ENCODE assay signal across 10 mouse cellular contexts in the genomic region with DNA sequence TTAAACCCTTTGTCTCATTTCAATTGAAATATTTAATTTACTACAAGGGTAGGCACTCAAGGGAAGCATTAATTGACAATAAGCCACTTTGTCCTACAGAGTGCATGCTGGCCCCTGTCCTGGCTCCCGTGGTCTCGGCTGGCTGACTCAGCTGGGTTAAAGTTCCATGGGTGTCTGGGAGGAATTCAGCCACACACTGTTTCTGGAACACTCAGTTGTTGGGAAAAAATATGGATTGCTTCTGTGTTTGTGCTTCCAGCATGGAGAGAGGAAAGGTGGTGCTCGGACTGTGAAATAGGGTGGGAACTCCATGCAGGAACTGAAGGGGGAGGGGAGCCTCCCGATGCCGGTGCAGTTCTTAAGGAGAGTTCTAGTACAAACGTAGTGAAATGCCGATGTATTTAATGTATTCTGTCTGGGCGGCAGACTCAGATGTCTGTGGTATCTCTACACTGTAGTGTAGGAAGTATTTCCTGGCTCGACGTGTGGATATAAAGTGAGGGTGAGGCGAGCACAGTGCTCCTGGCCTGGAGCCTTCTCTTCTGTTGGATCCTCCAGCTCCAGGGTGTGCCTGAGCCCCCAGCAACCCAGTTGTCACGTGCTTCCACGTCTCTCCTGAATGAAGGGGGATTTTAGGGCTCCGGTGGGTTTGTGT.
A peak's percentile ranks its signal among the peaks of the same experiment; 100 is the strongest.
DNase-seq lines count a peak whose midpoint lies in the region; ATAC-seq and TF ChIP-seq lines count a peak whose summit lies in the region.
"Had no signal": no experiment of that assay in that cellular context is flagged by ENCODE, and none has a peak within 500 bp of the region (broad histone marks: within the 10 kb centered on the region; RNA-seq: fewer than 3 reads in every experiment).

No protein-coding gene starts in this region.

- peak overlapping the region; percentile 31; the same call in 1 of the 2 replicates for H3K27ac ChIP-seq in forebrain, embryonic 16.5 days (ENCODE audit: low read length)
- no peak overlapping the region for H3K27ac ChIP-seq in forebrain, embryonic 13.5 days
- H3K27ac ChIP-seq in heart, embryonic 14.5 days (replicated peaks in 1 of 2; ENCODE audit: control insufficient read depth in 1 of 2, insufficient read depth in 1 of 2, low read depth in 2 of 2, low read length in 2 of 2), result peak overlapping the region; percentile 2 to 59; a peak in 3 of 4 replicates
- H3K27ac ChIP-seq in kidney, postnatal 0 days, result peak overlapping the region; percentile 77

- no peak overlapping the region for H3K9ac ChIP-seq in forebrain, embryonic 16.5 days (replicated peaks; ENCODE audit: low read depth, low read length)
- no peak overlapping the region for H3K9ac ChIP-seq in forebrain, embryonic 13.5 days
- 0 out of 2 replicates have a peak overlapping the region, but pooled peaks have one; percentile 9 for H3K9ac ChIP-seq in heart, embryonic 14.5 days (ENCODE audit: low read length)
- no peak overlapping the region for H3K9ac ChIP-seq in kidney, postnatal 0 days (ENCODE audit: low read depth, low read length)

- H3K4me2 ChIP-seq in forebrain, embryonic 16.5 days (ENCODE audit: low read length), result no peak overlapping the region
- H3K4me2 ChIP-seq in forebrain, embryonic 13.5 days, result no peak overlapping the region
- H3K4me2 ChIP-seq in heart, embryonic 14.5 days (ENCODE audit: low read length), result peak overlapping the region; percentile 15; the same call in 1 of the 2 replicates
- peak overlapping the region; percentile 27 for H3K4me2 ChIP-seq in kidney, postnatal 0 days (ENCODE audit: low read length)

- peak; percentile 75 for DNase-seq in 3T3-L1 (ENCODE audit: low read depth, low spot score)
- DNase-seq in kidney, postnatal 0 days (ENCODE audit: low spot score), result peak; percentile 67
- DNase-seq in left cerebral cortex, adult 8-10 months (ENCODE audit: low spot score in 2 of 2), result no peak
- no peak for DNase-seq in cerebellum, adult 11-12 months
- DNase-seq in gastrocnemius, postnatal 4 days (ENCODE audit: low spot score in 2 of 2), result no peak
- DNase-seq: gastrocnemius, postnatal 25 days; right cerebral cortex, postnatal 25 days had no signal

- no peaks in the 10 kb centered on the region for H3K27me3 ChIP-seq in forebrain, embryonic 16.5 days (replicated peaks; ENCODE audit: control insufficient read depth, insufficient read depth, low read length)
- H3K27me3 ChIP-seq in forebrain, embryonic 13.5 days, result no peaks in the 10 kb centered on the region
- H3K27me3 ChIP-seq in heart, embryonic 14.5 days (ENCODE audit: control insufficient read depth, insufficient read depth, low read length), result no peaks in the 10 kb centered on the region
- no peaks in the 10 kb centered on the region for H3K27me3 ChIP-seq in kidney, postnatal 0 days (ENCODE audit: insufficient read depth, low read length)

- peaks cover 12% of the 10 kb centered on the region; the same call in 1 of the 2 replicates for H3K4me1 ChIP-seq in forebrain, embryonic 16.5 days (replicated peaks; ENCODE audit: control insufficient read depth, insufficient read depth, low read length)
- H3K4me1 ChIP-seq in forebrain, embryonic 13.5 days, result no peaks in the 10 kb centered on the region
- H3K4me1 ChIP-seq in heart, embryonic 14.5 days (ENCODE audit: control insufficient read depth in 2 of 2, insufficient read depth in 2 of 2, low read length in 2 of 2), result peaks cover 33 to 47% of the 10 kb centered on the region in 2 experiments
- peaks cover 28% of the 10 kb centered on the region for H3K4me1 ChIP-seq in kidney, postnatal 0 days (replicated peaks; ENCODE audit: insufficient read depth, low read length)

- 61% methylated on average over 14 of the region's 14 CpGs for WGBS in forebrain, embryonic 16.5 days
- 78% methylated on average over 14 of the region's 14 CpGs for WGBS in forebrain, embryonic 13.5 days
- 31% methylated on average over 14 of the region's 14 CpGs for WGBS in heart, embryonic 14.5 days
- WGBS in kidney, postnatal 0 days, result 13% methylated on average over 14 of the region's 14 CpGs

- no peaks in the 10 kb centered on the region for H3K9me3 ChIP-seq in forebrain, embryonic 16.5 days (ENCODE audit: control insufficient read depth, low read length)
- no peaks in the 10 kb centered on the region for H3K9me3 ChIP-seq in forebrain, embryonic 13.5 days (replicated peaks)
- no peaks in the 10 kb centered on the region for H3K9me3 ChIP-seq in heart, embryonic 14.5 days (ENCODE audit: control insufficient read depth, low read length)
- no peaks in the 10 kb centered on the region for H3K9me3 ChIP-seq in kidney, postnatal 0 days (replicated peaks; ENCODE audit: low read length)

- no peak for ATAC-seq in forebrain, embryonic 16.5 days
- no peak; the same call in 1 of the 2 replicates for ATAC-seq in forebrain, embryonic 13.5 days
- no peak for ATAC-seq in heart, embryonic 14.5 days (ENCODE audit: insufficient number of reproducible peaks, insufficient read depth, low FRiP score, low read depth)
- ATAC-seq in kidney, postnatal 0 days (replicated peaks; ENCODE audit: low FRiP score, low read depth), result no peak; the same call in 1 of the 2 replicates

- peaks cover 18% of the 10 kb centered on the region for H3K36me3 ChIP-seq in forebrain, embryonic 16.5 days (ENCODE audit: control insufficient read depth, insufficient read depth)
- H3K36me3 ChIP-seq in forebrain, embryonic 13.5 days (ENCODE audit: poor library complexity, severe bottlenecking), result peaks cover 70% of the 10 kb centered on the region
- peaks cover 53% of the 10 kb centered on the region for H3K36me3 ChIP-seq in heart, embryonic 14.5 days (ENCODE audit: control insufficient read depth, insufficient read depth, low read length)
- H3K36me3 ChIP-seq in kidney, postnatal 0 days (ENCODE audit: insufficient read depth, low read length), result peaks cover 27% of the 10 kb centered on the region; the same call in 1 of the 2 replicates

- TF ChIP-seq CTCF in kidney, postnatal 0 days (IDR thresholded peaks at IDR 0.05; ENCODE audit: low read depth), result no peak

- no peak overlapping the region for H3K4me3 ChIP-seq in forebrain, embryonic 16.5 days (replicated peaks; ENCODE audit: low read length)
- H3K4me3 ChIP-seq in forebrain, embryonic 13.5 days, result no peak overlapping the region
- no peak overlapping the region for H3K4me3 ChIP-seq in heart, embryonic 14.5 days (ENCODE audit: control insufficient read depth in 1 of 2, insufficient read depth in 1 of 2, low read depth in 1 of 2, low read length in 2 of 2)
- no peak overlapping the region for H3K4me3 ChIP-seq in kidney, postnatal 0 days (replicated peaks; ENCODE audit: low read depth, low read length)

Comparison
In these comparisons a context has a peak if more than half of its experiments do, and no peak if none do; other contexts are left out.
1. H3K4me2 ChIP-seq: peak in heart, embryonic 14.5 days (single experiment) and kidney, postnatal 0 days (single experiment); none in forebrain, embryonic 16.5 days (single experiment) and forebrain, embryonic 13.5 days (single experiment).
2. DNase-seq: peak in 3T3-L1 (single experiment) and kidney, postnatal 0 days (single experiment); none in left cerebral cortex, adult 8-10 months (0 of 2), cerebellum, adult 11-12 months (single experiment) and gastrocnemius, postnatal 4 days (0 of 2).